1 mouse cellular context compared by ENCODE assay signal in the genomic region with DNA sequence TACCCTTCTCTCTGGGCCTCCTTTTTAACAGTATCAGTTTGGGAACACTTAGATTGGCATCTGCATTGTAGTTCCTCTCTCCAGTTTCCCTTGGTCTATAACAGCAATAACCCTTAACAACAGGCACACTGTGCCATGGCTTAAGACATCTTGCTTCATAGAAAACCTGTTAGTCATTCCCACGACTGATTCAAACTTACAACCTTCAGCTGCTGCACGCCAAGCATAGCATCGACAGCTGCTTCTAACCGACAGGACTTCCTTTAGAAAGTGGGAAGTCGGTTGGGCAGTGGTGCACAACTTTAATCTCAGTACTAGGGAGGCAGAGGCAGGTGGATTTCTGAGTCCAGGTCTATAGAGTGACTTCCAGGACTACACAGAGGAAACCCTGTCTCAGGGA.
TF ChIP-seq lines count a peak whose summit lies in the region.

No protein-coding gene starts in this region.

TF ChIP-seq in MEL, 35 proteins besides CTCF, POLR2A, EP300 and RAD21:
- TF ChIP-seq MAX (IDR thresholded peaks at IDR 0.05; ENCODE audit: low read length): no peak
- 0 out of 2 replicates have a peak, but pooled peaks have one; percentile 21 for TF ChIP-seq TBP (IDR thresholded peaks at IDR 0.05; ENCODE audit: low read depth, low read length)
